Mouse (Mus musculus) gastrocnemius, postnatal 14 days (tissue): ENCODE measurements around the gene Gng12. TPM values are rescaled to one million over a fixed set of nuclear protein-coding genes. Genes with fewer than 3 reads are reported as not detected.
"Not testable (repeated sequence)": the region's sequence is repeated elsewhere in the genome, so short reads cannot be mapped to it uniquely, and the experiment has no call there.

Experiments used
- DNase-seq: peaks from one replicate; pipeline ENCODE4 v3.0.0; 2021; ENCODE audit warnings: mixed read lengths
- intact Hi-C: fragments of 180-260 bp; cut with DNase I; formaldehyde crosslinking; loops from one replicate; pipeline ENCODE4 v1.15.1; 2025; ENCODE audit warnings: low total_unique reads
- total RNA-seq, 2 experiments: library from RNA; stranded (reverse); gene quantifications; 2 replicates each; pipeline ENCODE4 v1.2.3; 2021

Gng12 gene
- total RNA-seq, 2 experiments from 2014 or later: 34.3 to 35.0 TPM

DNA sequence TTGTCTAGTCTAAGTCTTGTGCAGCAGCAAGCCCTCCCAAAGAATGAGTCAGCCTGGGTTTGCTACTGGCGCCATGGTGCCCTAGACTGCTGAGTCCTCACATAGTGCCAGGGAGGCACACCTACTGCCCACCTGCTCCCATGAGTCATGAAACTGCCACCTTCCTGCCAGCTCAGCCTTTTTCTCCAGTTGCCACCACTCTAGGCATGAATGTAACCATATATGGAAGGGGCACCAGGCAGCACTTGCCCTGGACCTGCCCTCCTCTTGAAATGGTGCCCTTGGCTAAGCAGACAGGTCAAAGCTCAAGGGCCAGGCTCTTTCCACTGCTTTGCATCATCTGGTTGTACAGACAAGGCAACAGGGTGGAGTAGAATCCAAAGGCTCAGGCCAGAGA lies 118.5 kb downstream of the Gng12 start:
- intact Hi-C loops: no loop called here
- DNase-seq: peak; percentile 18

DNA sequence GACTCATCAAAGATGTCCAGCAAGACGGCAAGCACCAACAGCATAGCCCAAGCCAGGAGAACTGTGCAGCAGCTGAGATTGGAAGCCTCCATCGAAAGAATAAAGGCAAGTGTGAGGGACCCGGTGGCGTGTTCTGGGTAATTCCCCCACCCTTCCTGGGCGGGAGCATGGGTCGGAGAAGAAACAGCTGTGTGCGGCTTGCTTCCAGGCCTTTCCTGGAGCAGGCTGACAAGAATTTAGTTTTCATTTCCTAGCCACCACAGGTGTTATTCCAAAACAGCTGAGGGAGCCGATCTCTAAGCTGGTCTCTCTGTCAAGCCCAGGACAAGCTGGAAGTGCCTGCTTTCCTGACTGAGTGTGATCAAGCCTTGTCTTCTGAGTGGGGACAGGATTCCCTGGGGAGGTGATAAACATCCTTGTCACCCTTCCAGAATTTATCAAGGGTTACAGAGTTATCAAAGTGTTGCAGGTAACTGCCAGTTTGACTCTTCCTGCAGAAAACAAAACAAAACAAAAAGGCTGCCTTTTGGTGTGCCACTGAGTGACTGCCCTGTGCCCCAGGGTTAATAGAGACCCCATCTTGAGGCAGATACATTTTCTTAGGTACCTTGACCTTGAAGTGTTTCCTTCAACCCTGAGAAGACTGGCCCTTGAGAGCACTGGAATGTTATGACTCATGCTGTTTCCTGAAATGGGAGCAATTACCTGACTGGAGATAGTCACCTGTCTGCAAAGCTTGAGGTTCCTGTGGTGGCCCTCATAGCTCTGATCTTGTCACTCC lies 119.7 kb downstream of the Gng12 start:
- peak; percentile 54 for DNase-seq
- intact Hi-C loops: no loop called here

- DNase-seq: no peak
- intact Hi-C loops: no loop called here
Observed at GRCm38 (mm10) chr6:67016520-67017111, 120.4 kb downstream of the Gng12 start.

GRCm38 (mm10) chr6:67018365-67018764 lies 122.2 kb downstream of the Gng12 start:
- DNase-seq: no peak
- intact Hi-C loops: no loop called here

DNA sequence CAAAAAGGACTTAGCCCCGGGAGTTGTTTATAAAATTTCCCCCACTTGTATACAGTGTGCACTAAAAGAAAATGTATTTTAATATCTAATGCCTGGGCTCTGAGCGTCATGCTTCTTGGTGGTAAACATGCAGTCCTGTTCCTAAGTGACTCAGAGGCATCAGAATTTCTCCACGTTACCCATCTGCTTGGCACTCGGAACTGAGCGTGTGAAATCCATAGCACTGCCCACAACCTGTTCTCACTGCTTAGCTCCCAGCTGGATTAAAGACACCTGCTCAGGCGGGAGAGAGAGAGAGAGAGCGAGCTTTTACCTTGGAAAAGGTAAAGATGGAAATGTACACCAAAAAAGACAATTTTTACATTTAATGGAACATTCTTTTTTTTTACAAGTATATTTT lies 122.8 kb downstream of the Gng12 start:
- DNase-seq, intact Hi-C loops: not testable (repeated sequence)

GRCm38 (mm10) chr6:67021308-67021707 lies 125.1 kb downstream of the Gng12 start:
- DNase-seq: no peak
- intact Hi-C loops: no loop called here

GRCm38 (mm10) chr6:67023729-67024128 lies 127.5 kb downstream of the Gng12 start:
- intact Hi-C loops: no loop called here
- no peak for DNase-seq

DNA sequence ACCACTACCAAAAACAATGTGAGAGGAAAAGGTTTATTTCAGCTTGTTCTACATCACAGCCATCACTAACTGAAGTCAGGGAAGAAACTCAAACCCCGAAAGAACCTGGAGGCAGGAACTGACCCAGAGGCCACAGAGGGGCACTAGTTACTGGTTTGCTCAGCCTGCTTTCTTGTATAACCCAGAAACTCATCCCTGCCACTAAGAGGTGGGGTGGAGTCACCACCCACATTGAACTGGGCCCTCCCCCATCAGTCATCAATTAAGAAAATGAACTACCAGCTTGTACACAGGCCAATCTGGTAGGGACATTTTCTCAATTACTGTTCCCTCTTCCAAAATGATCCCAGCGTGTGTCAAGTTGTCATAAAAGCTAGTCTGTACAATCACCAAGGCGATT lies 130.5 kb downstream of the Gng12 start:
- no peak for DNase-seq
- intact Hi-C loops: no loop called here

DNA sequence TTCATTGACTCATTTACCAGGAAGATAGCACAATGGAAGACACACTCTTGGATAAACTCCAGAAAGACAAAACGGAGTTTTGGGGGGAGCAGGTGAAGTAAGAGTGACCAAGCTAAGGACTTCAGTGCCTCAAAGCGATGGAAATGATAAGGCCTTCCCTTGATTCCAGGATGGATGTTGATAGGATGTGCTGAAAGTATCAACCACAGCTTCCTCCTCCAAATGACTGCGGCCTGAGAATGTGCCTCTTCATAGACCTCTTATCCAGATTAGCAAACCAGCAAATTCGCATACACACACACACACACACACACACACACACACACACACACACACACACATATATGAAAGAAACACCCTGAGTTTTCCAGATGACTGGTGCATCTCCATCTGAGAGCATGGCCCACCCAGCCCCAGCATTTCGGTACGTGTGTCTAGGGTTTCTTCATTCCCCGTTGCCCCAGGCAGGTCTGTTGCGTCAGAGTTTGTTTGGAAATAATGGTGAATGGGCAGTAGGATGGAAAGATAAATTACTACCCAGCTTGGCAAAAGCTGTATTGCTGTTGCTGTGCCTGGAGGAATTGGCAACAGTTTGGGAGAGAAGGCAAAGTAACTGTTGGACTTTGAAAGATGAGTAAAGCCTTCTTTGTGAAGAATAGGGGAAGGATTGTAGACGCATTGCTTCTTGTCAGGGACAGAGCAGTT lies 131.4 kb downstream of the Gng12 start:
- intact Hi-C loops: no loop called here
- no peak for DNase-seq

- intact Hi-C loops: no loop called here
- DNase-seq: no peak
Observed at GRCm38 (mm10) chr6:67029312-67029950, 133.2 kb downstream of the Gng12 start.

DNA sequence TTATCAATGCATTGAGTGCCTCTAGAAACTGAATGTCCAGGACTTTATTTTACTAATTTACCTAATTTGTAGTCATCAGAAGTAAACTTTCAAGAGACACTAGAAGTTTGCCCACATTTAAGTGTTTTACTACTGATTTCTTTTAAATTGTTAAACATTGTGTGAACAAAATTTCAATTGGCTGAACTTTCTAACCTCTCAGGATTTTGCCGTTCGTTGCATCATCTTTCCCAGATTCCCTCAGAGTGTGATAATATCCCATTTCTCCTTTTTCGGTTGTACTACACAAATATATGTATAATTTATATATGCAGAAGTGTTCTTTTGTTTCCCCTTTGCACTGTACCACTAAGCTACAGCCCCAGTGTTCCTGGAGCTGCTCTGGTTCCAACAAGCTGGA lies 133.8 kb downstream of the Gng12 start:
- intact Hi-C loops: loop anchor here (5.0 to 10.0 kb wide), 2 partner anchors 68 to 75 kb away; no protein-coding TSS in a partner anchor
- no peak for DNase-seq

GRCm38 (mm10) chr6:67030416-67030815 lies 134.2 kb downstream of the Gng12 start:
- intact Hi-C loops: loop anchor here (5.0 to 10.0 kb wide), 2 partner anchors 68 to 74 kb away; no protein-coding TSS in a partner anchor

DNA sequence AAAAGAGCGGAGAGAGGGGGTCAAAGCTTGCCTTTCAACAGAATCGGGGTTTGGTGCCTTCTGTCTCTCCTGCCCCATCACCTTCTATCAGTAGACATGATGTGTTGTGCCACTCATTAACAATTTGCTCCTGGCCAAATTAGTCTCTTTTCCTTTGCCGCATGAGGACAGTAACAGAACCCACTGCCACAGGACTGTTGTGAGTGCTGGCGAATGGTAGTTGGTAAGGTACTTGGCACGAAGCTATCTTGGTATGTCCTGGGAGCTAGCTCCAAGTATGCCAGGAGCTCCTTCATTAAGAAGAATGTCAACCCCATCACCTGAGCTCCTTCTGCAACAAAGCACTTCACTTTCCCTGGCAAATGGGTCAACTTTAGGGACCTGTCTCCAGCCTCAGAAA lies 134.6 kb downstream of the Gng12 start:
- DNase-seq: no peak
- intact Hi-C loops: loop anchor here (5.0 to 10.0 kb wide), 2 partner anchors 69 to 74 kb away; no protein-coding TSS in a partner anchor

More at GRCm38 (mm10) chr6:67030416-67030815, 134.2 kb downstream of the Gng12 start:
- no peak for DNase-seq

- intact Hi-C loops: loop anchor here (5.0 to 10.0 kb wide), 2 partner anchors 70 to 72 kb away; no protein-coding TSS in a partner anchor
- not testable (repeated sequence) for DNase-seq
Observed at GRCm38 (mm10) chr6:67032551-67032950, 136.4 kb downstream of the Gng12 start.

GRCm38 (mm10) chr6:67032972-67033371 lies 136.8 kb downstream of the Gng12 start:
- DNase-seq: not testable (repeated sequence)
- intact Hi-C loops: loop anchor here (5.0 to 10.0 kb wide), 2 partner anchors 71 to 72 kb away; no protein-coding TSS in a partner anchor

GRCm38 (mm10) chr6:67033604-67034003 lies 137.4 kb downstream of the Gng12 start:
- DNase-seq: no peak
- intact Hi-C loops: loop anchor here (5.0 to 10.0 kb wide), 2 partner anchors 71 kb away; no protein-coding TSS in a partner anchor

GRCm38 (mm10) chr6:67034331-67035130 lies 138.3 kb downstream of the Gng12 start:
- intact Hi-C loops: loop anchor here (5.0 to 10.0 kb wide), 3 partner anchors 70 to 103 kb away; no protein-coding TSS in a partner anchor
- DNase-seq: no peak
